Mouse (Mus musculus) cortical plate, adult 2 months (tissue): Measurements from ENCODE around the gene Tuba3a.

Source experiments
- CTCF ChIP-seq: fragments of 200-500 bp; IDR thresholded peaks from 2 replicates; pipeline ENCODE4 v1.5.1; 2011; ENCODE audit warnings: mild to moderate bottlenecking, control low read depth, low read length; ENCODE audit not compliant: insufficient read depth; ENCODE audit errors: extremely low read depth
- POLR2A ChIP-seq: fragments of 200-500 bp; IDR thresholded peaks from 2 replicates; pipeline ENCODE4 v1.6.1; 2011; ENCODE audit warnings: mild to moderate bottlenecking, low read length, control low read depth; ENCODE audit not compliant: insufficient read depth; ENCODE audit errors: extremely low read depth

DNA sequence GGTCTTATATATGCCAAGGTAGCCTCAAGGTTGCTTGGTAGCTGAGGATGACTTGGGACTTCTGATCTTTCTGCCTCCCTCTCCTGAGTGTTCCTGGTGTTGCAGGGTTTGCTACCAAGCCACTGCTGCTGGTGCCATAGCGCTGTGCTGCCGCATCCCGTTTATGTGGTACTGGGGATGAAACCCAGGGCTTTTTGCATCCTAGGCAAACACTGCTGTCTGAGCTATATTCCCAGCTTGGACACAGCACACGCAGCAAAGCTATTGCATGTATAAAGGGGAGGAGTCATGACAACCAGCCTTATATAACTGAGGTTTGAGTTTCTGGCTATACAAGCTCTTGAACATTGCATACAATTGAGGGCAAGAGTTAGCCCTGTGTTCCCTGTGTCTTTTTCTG, 48.4 kb downstream of the Tuba3a start:
- no peak for TF ChIP-seq CTCF
- TF ChIP-seq POLR2A = no peak
